19 mouse cellular contexts compared by ENCODE assay signal in the genomic region with DNA sequence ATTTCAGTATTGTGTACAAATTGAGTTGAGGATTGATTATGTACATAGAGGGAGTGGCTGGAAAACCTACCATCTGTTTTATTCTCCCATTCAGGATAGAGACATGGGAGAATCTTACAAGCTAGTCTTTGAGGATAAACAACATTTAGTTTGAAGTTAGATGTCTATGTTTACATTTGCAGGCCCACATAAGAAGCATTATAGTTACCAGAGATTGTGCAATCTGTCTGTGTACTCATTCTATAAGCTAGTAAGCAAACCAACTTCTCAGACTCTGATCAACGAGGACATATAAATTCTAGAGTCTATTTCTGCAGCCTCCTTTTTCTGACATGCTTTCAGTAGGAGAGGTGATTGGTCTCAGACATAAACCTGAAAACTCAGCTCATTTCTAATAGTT.
"Had no signal": no experiment of that assay in that cellular context is flagged by ENCODE, and none has a peak within 500 bp of the region (broad histone marks: within the 10 kb centered on the region; RNA-seq: fewer than 3 reads in every experiment).

No protein-coding gene starts in this region.

- H3K9me3 ChIP-seq: embryonic facial prominence, embryonic 10.5 days; embryonic facial prominence, embryonic 12.5 days; embryonic facial prominence, embryonic 13.5 days; embryonic facial prominence, embryonic 15.5 days; forebrain, embryonic 10.5 days; forebrain, embryonic 12.5 days; forebrain, embryonic 13.5 days; forebrain, embryonic 15.5 days had no signal

- H3K27me3 ChIP-seq: embryonic facial prominence, embryonic 12.5 days; embryonic facial prominence, embryonic 13.5 days; embryonic facial prominence, embryonic 15.5 days; forebrain, embryonic 12.5 days; forebrain, embryonic 13.5 days; forebrain, embryonic 15.5 days had no signal

- ATAC-seq: forebrain, embryonic 13.5 days; forebrain, embryonic 14.5 days; forebrain, embryonic 15.5 days; forebrain, postnatal 0 days had no signal

- H3K4me2 ChIP-seq: embryonic facial prominence, embryonic 12.5 days; embryonic facial prominence, embryonic 13.5 days; embryonic facial prominence, embryonic 15.5 days; forebrain, embryonic 12.5 days; forebrain, embryonic 13.5 days; forebrain, embryonic 15.5 days had no signal

- H3K36me3 ChIP-seq: embryonic facial prominence, embryonic 10.5 days; embryonic facial prominence, embryonic 12.5 days; embryonic facial prominence, embryonic 13.5 days; embryonic facial prominence, embryonic 15.5 days; forebrain, embryonic 10.5 days; forebrain, embryonic 12.5 days; forebrain, embryonic 15.5 days had no signal

- H3K9ac ChIP-seq: embryonic facial prominence, embryonic 12.5 days; embryonic facial prominence, embryonic 13.5 days; embryonic facial prominence, embryonic 15.5 days; forebrain, embryonic 12.5 days; forebrain, embryonic 13.5 days; forebrain, embryonic 15.5 days; forebrain, postnatal 0 days had no signal

- H3K27ac ChIP-seq: embryonic facial prominence, embryonic 10.5 days; embryonic facial prominence, embryonic 12.5 days; embryonic facial prominence, embryonic 13.5 days; embryonic facial prominence, embryonic 15.5 days; forebrain, embryonic 10.5 days; forebrain, embryonic 12.5 days; forebrain, embryonic 13.5 days; forebrain, embryonic 15.5 days; gastrocnemius, adult 2 months; heart, adult 2 months had no signal

- H3K4me3 ChIP-seq: embryonic facial prominence, embryonic 10.5 days; embryonic facial prominence, embryonic 12.5 days; embryonic facial prominence, embryonic 13.5 days; embryonic facial prominence, embryonic 15.5 days; erythroblast, embryonic 14.5 days; forebrain, embryonic 10.5 days; forebrain, embryonic 12.5 days; forebrain, embryonic 13.5 days; forebrain, embryonic 15.5 days; gastrocnemius, adult 2 months; heart, adult 2 months had no signal

- H3K4me1 ChIP-seq: embryonic facial prominence, embryonic 10.5 days; embryonic facial prominence, embryonic 12.5 days; embryonic facial prominence, embryonic 13.5 days; embryonic facial prominence, embryonic 15.5 days; forebrain, embryonic 10.5 days; forebrain, embryonic 12.5 days; forebrain, embryonic 13.5 days; forebrain, embryonic 15.5 days had no signal

- DNase-seq: cerebellum, adult 8-10 months; embryo, embryonic 11 days; gastrocnemius, adult 2 months; gastrocnemius, postnatal 10 days; gastrocnemius, postnatal 14 days; gastrocnemius, postnatal 25 days; gastrocnemius, postnatal 36 days had no signal
